In genomic region chr2:110486724-110487123, GRCm38 (mm10) we compare ENCODE assay signal across 11 mouse cellular contexts.
DNase-seq lines count a peak whose midpoint lies in the region; ATAC-seq and TF ChIP-seq lines count a peak whose summit lies in the region.
"Had no signal": no experiment of that assay in that cellular context is flagged by ENCODE, and none has a peak within 500 bp of the region (broad histone marks: within the 10 kb centered on the region; RNA-seq: fewer than 3 reads in every experiment).

No protein-coding gene starts in this region.

- no peaks in the 10 kb centered on the region for H3K36me3 ChIP-seq in heart, embryonic 10.5 days
- no peaks in the 10 kb centered on the region for H3K36me3 ChIP-seq in embryonic facial prominence, embryonic 14.5 days (ENCODE audit: control insufficient read depth, insufficient read depth, low read length)
- no peaks in the 10 kb centered on the region for H3K36me3 ChIP-seq in limb, embryonic 10.5 days
- H3K36me3 ChIP-seq: stomach, embryonic 15.5 days had no signal

- H3K27ac ChIP-seq in heart, embryonic 10.5 days: no peak overlapping the region
- peak overlapping the region; percentile 12; the same call in 1 of the 2 replicates for H3K27ac ChIP-seq in embryonic facial prominence, embryonic 14.5 days (replicated peaks; ENCODE audit: low read depth, low read length)
- H3K27ac ChIP-seq in limb, embryonic 10.5 days: peak overlapping the region; percentile 84
- H3K27ac ChIP-seq: macrophage; stomach, embryonic 15.5 days had no signal

- no peak overlapping the region for H3K4me3 ChIP-seq in heart, embryonic 10.5 days
- no peak overlapping the region for H3K4me3 ChIP-seq in embryonic facial prominence, embryonic 14.5 days (ENCODE audit: low read depth, low read length)
- H3K4me3 ChIP-seq in limb, embryonic 10.5 days: no peak overlapping the region
- H3K4me3 ChIP-seq in lung, adult 2 months (replicated peaks; ENCODE audit: extremely low read depth, low read depth, low read length): no peak overlapping the region
- H3K4me3 ChIP-seq: stomach, embryonic 15.5 days had no signal

- no peak for TF ChIP-seq POLR2A in lung, adult 2 months (IDR thresholded peaks at IDR 0.05; ENCODE audit: borderline replicate concordance, extremely low read depth, low read depth, low read length)

- no peak overlapping the region for H3K4me2 ChIP-seq in embryonic facial prominence, embryonic 14.5 days (ENCODE audit: low read depth, low read length)
- H3K4me2 ChIP-seq: stomach, embryonic 15.5 days had no signal

- peak; percentile 7 to 15 for DNase-seq in heart, adult 18-20 months
- no peak for DNase-seq in heart, embryonic 10.5 days (ENCODE audit: low spot score)
- DNase-seq in cerebellum, adult 11 months: peak; percentile 1
- DNase-seq in embryonic facial prominence, embryonic 14.5 days (ENCODE audit: low spot score): peak; percentile 50
- DNase-seq in limb, embryonic 10.5 days (ENCODE audit: low spot score): peak; percentile 69
- DNase-seq in lung, adult 18-20 months: no peak
- no peak for DNase-seq in lung, adult 2 months

- no peaks in the 10 kb centered on the region for H3K9me3 ChIP-seq in heart, embryonic 10.5 days
- no peaks in the 10 kb centered on the region for H3K9me3 ChIP-seq in embryonic facial prominence, embryonic 14.5 days (ENCODE audit: control insufficient read depth, low read length)
- no peaks in the 10 kb centered on the region for H3K9me3 ChIP-seq in limb, embryonic 10.5 days (replicated peaks)
- H3K9me3 ChIP-seq: stomach, embryonic 15.5 days had no signal

- H3K4me1 ChIP-seq in heart, embryonic 10.5 days: no peaks in the 10 kb centered on the region
- H3K4me1 ChIP-seq in embryonic facial prominence, embryonic 14.5 days (ENCODE audit: control insufficient read depth, insufficient read depth, low read length): no peaks in the 10 kb centered on the region
- H3K4me1 ChIP-seq in limb, embryonic 10.5 days: peaks cover 30% of the 10 kb centered on the region
- H3K4me1 ChIP-seq in lung, adult 2 months (ENCODE audit: control insufficient read depth, insufficient read depth, low read length): no peaks in the 10 kb centered on the region
- H3K4me1 ChIP-seq: stomach, embryonic 15.5 days had no signal

- H3K9ac ChIP-seq in embryonic facial prominence, embryonic 14.5 days (ENCODE audit: low read depth, low read length): no peak overlapping the region
- H3K9ac ChIP-seq: stomach, embryonic 15.5 days had no signal

- no peak for TF ChIP-seq CTCF in lung, adult 2 months (IDR thresholded peaks at IDR 0.05; ENCODE audit: insufficient read depth, low read length)

- 60% methylated on average over 4 of the region's 4 CpGs for WGBS in heart, embryonic 10.5 days
- 33% methylated on average over 4 of the region's 4 CpGs for WGBS in embryonic facial prominence, embryonic 14.5 days
- 20% methylated on average over 4 of the region's 4 CpGs for WGBS in limb, embryonic 10.5 days
- WGBS in lung, adult 2 months: 57% methylated on average over 4 of the region's 4 CpGs

- H3K27me3 ChIP-seq in heart, embryonic 10.5 days (ENCODE audit: insufficient read depth, poor library complexity, severe bottlenecking): no peaks in the 10 kb centered on the region
- no peaks in the 10 kb centered on the region for H3K27me3 ChIP-seq in embryonic facial prominence, embryonic 14.5 days (replicated peaks; ENCODE audit: control insufficient read depth, insufficient read depth, low read length)
- H3K27me3 ChIP-seq in limb, embryonic 10.5 days (ENCODE audit: low read depth, poor library complexity, severe bottlenecking): no peaks in the 10 kb centered on the region
- H3K27me3 ChIP-seq: CH12.LX; stomach, embryonic 15.5 days had no signal

- ATAC-seq in embryonic facial prominence, embryonic 14.5 days (ENCODE audit: low read depth): no peak
- no peak for ATAC-seq in granulocyte monocyte progenitor cell, adult 5-6 weeks (replicated peaks; ENCODE audit: poor library complexity, severe bottlenecking)

Comparison
In these comparisons a context has a peak if more than half of its experiments do, and no peak if none do; other contexts are left out.
1. DNase-seq: peak in heart, adult 18-20 months (2 of 2), cerebellum, adult 11 months (single experiment), embryonic facial prominence, embryonic 14.5 days (single experiment) and limb, embryonic 10.5 days (single experiment); none in heart, embryonic 10.5 days (single experiment), lung, adult 18-20 months (0 of 2) and lung, adult 2 months (single experiment).